Mouse (Mus musculus) stomach, embryonic 14.5 days (tissue): Measurements from ENCODE around the gene Flrt2. TPM values are rescaled to one million over a fixed set of nuclear protein-coding genes. Genes with fewer than 3 reads are reported as not detected.
A peak's percentile ranks its signal among the peaks of the same experiment; 100 is the strongest.

ENCODE experiments used
- ATAC-seq: fragments of 200-750 bp; cut with Nextera tagmentation; 2 replicates; pipeline ENCODE4 v1.8.0; 2017; ENCODE audit warnings: low read depth, moderate TSS enrichment; ENCODE audit not compliant: insufficient number of reproducible peaks, insufficient read depth, low FRiP score
- H3K27ac ChIP-seq: fragments of 300-500 bp; sonication (generic); 2 replicates; pipeline ENCODE4 v1.5.1; 2014; ENCODE audit warnings: mild to moderate bottlenecking, low read length, moderate library complexity, mixed read lengths
- H3K27me3 ChIP-seq: fragments of 300-500 bp; sonication (generic); 2 replicates; pipeline ENCODE4 v1.6.1; 2014; ENCODE audit warnings: low read length, control low read depth, mixed read lengths; ENCODE audit not compliant: control insufficient read depth, insufficient read depth
- H3K36me3 ChIP-seq: fragments of 300-500 bp; sonication (generic); 2 replicates; pipeline ENCODE4 v1.6.1; 2014; ENCODE audit warnings: mild to moderate bottlenecking, control low read depth, low read length, moderate library complexity, mixed read lengths; ENCODE audit not compliant: control insufficient read depth, insufficient read depth
- H3K4me1 ChIP-seq: fragments of 300-500 bp; sonication (generic); 2 replicates; pipeline ENCODE4 v1.6.1; 2014; ENCODE audit warnings: low read length, control low read depth, mixed read lengths; ENCODE audit not compliant: control insufficient read depth, insufficient read depth
- H3K4me2 ChIP-seq: fragments of 300-500 bp; sonication (generic); replicated peaks from 2 replicates; pipeline ENCODE4 v1.6.1; 2014; ENCODE audit warnings: low read depth, low read length, control low read depth
- H3K4me3 ChIP-seq: fragments of 300-500 bp; sonication (generic); 2 replicates; pipeline ENCODE4 v1.5.1; 2014; ENCODE audit warnings: low read depth, low read length, control low read depth
- H3K9ac ChIP-seq: fragments of 300-500 bp; sonication (generic); replicated peaks from 2 replicates; pipeline ENCODE4 v1.6.1; 2014; ENCODE audit warnings: low read depth, mild to moderate bottlenecking, control low read depth, low read length, moderate library complexity, mixed read lengths
- H3K9me3 ChIP-seq: fragments of 300-500 bp; sonication (generic); 2 replicates; pipeline ENCODE4 v1.6.1; 2016; ENCODE audit warnings: low read depth, low read length, control low read depth; ENCODE audit not compliant: control insufficient read depth
- WGBS: fragments of 180-500 bp; shearing (Covaris S2); extraction: QIAGEN DNeasy Blood & Tissue Kit; methylation state at CpG from one replicate; pipeline ENCODE4 v1.1.7; 2014; 5-methylcytosine and 5-hydroxymethylcytosine counted together
- polyA plus RNA-seq: library from polyadenylated mRNA; unstranded; fragments of >200 nt; fragmentation: Nextera tagmentation; extraction: Ambion mirVana; gene quantifications from 2 replicates; pipeline ENCODE4 v1.2.1, GENCODE M21; 2014

Flrt2 gene
- polyA plus RNA-seq, 1 experiment from 2014 or later = 27.3 TPM

- no peaks in the 10 kb centered on the region for H3K9me3 ChIP-seq
- H3K36me3 ChIP-seq = no peaks in the 10 kb centered on the region
- H3K4me2 ChIP-seq = peak overlapping the region; percentile 72
- H3K4me1 ChIP-seq = 0 out of 2 replicates have a peak, but pooled peaks cover 8% of the 10 kb centered on the region
- H3K27ac ChIP-seq = no peak overlapping the region
- no peaks in the 10 kb centered on the region for H3K27me3 ChIP-seq
- no peak for ATAC-seq
- WGBS = 5% methylated on average over 13 of the region's 13 CpGs
- H3K4me3 ChIP-seq = peak overlapping the region; percentile 80
- peak overlapping the region; percentile 11; the same call in 1 of the 2 replicates for H3K9ac ChIP-seq
These were observed 1.1 kb downstream of the Flrt2 start for GRCm38 (mm10) chr12:95692948-95693650.

GRCm38 (mm10) chr12:95693651-95694471, 1.8 kb downstream of the Flrt2 start:
- H3K4me3 ChIP-seq = peak overlapping the region; percentile 80
- H3K4me1 ChIP-seq = peaks cover 8% of the 10 kb centered on the region; the same call in 1 of the 2 replicates
- H3K27me3 ChIP-seq = no peaks in the 10 kb centered on the region
- H3K9ac ChIP-seq = peak overlapping the region; percentile 1; the same call in 1 of the 2 replicates
- no peaks in the 10 kb centered on the region for H3K9me3 ChIP-seq
- WGBS = 1% methylated on average over 28 of the region's 28 CpGs
- peak overlapping the region; percentile 72 for H3K4me2 ChIP-seq
- H3K27ac ChIP-seq = no peak overlapping the region; the same call in 1 of the 2 replicates
- ATAC-seq = 0 out of 2 replicates have a peak, but pooled peaks have one; percentile 11
- H3K36me3 ChIP-seq = no peaks in the 10 kb centered on the region

- no peak for ATAC-seq
- Histone ChIP-seq H3K36me3 (no peaks in the 10 kb centered on the region), H3K9ac (peak overlapping the region; percentile 1; the same call in 1 of the 2 replicates), H3K27me3 (no peaks in the 10 kb centered on the region), H3K27ac (0 out of 2 replicates have a peak overlapping the region, but pooled peaks have one; percentile 21), H3K9me3 (no peaks in the 10 kb centered on the region), H3K4me1 (peaks cover 8% of the 10 kb centered on the region; the same call in 1 of the 2 replicates), H3K4me2 (peak overlapping the region; percentile 72), H3K4me3 (peak overlapping the region; percentile 80)
- under 1% methylated on average over 8 of the region's 8 CpGs for WGBS
These were observed 2.5 kb downstream of the Flrt2 start for GRCm38 (mm10) chr12:95694507-95694906.

GRCm38 (mm10) chr12:95694991-95695833, 3.2 kb downstream of the Flrt2 start:
- ATAC-seq = peak; percentile 90
- Histone ChIP-seq H3K4me3 (peak overlapping the region; percentile 80), H3K9me3 (no peaks in the 10 kb centered on the region), H3K27me3 (no peaks in the 10 kb centered on the region), H3K4me1 (peaks cover 8% of the 10 kb centered on the region; the same call in 1 of the 2 replicates), H3K36me3 (no peaks in the 10 kb centered on the region), H3K9ac (peak overlapping the region; percentile 72), H3K27ac (peak overlapping the region; percentile 95), H3K4me2 (peak overlapping the region; percentile 72)
- under 1% methylated on average over 67 of the region's 68 CpGs for WGBS

- Histone ChIP-seq H3K27me3 (no peaks in the 10 kb centered on the region), H3K9me3 (no peaks in the 10 kb centered on the region), H3K36me3 (no peaks in the 10 kb centered on the region), H3K4me3 (peak overlapping the region; percentile 80), H3K4me1 (peaks cover 8% of the 10 kb centered on the region; the same call in 1 of the 2 replicates), H3K27ac (peak overlapping the region; percentile 95), H3K9ac (peak overlapping the region; percentile 72), H3K4me2 (peak overlapping the region; percentile 72)
- peak; percentile 2; the same call in 1 of the 2 replicates for ATAC-seq
- 0% methylated on average over 28 of the region's 28 CpGs for WGBS
These were observed 4.0 kb downstream of the Flrt2 start for GRCm38 (mm10) chr12:95695834-95696521.

- peak overlapping the region; percentile 80 for H3K4me3 ChIP-seq
- no peak for ATAC-seq
- H3K4me1 ChIP-seq = peaks cover 4% of the 10 kb centered on the region; the same call in 1 of the 2 replicates
- H3K36me3 ChIP-seq = no peaks in the 10 kb centered on the region
- H3K27me3 ChIP-seq = no peaks in the 10 kb centered on the region
- no peaks in the 10 kb centered on the region for H3K9me3 ChIP-seq
- peak overlapping the region; percentile 2; the same call in 1 of the 2 replicates for H3K27ac ChIP-seq
- peak overlapping the region; percentile 72 for H3K4me2 ChIP-seq
- H3K9ac ChIP-seq = peak overlapping the region; percentile 72
- WGBS = 6% methylated on average over 6 of the region's 6 CpGs
These were observed 4.5 kb downstream of the Flrt2 start for GRCm38 (mm10) chr12:95696522-95697025.

- peak overlapping the region; percentile 80; the same call in 1 of the 2 replicates for H3K4me3 ChIP-seq
- no peaks in the 10 kb centered on the region; the same call in 1 of the 2 replicates for H3K4me1 ChIP-seq
- no peaks in the 10 kb centered on the region for H3K27me3 ChIP-seq
- 30% methylated on average over 1 of the region's 1 CpGs for WGBS
- H3K36me3 ChIP-seq = no peaks in the 10 kb centered on the region
- H3K9me3 ChIP-seq = no peaks in the 10 kb centered on the region
- no peak for ATAC-seq
- H3K9ac ChIP-seq = peak overlapping the region; percentile 21; the same call in 1 of the 2 replicates
- no peak overlapping the region for H3K27ac ChIP-seq
- H3K4me2 ChIP-seq = peak overlapping the region; percentile 72
These were observed 6.5 kb downstream of the Flrt2 start for GRCm38 (mm10) chr12:95698556-95698955.
